Mouse (Mus musculus) olfactory bulb, adult 2 months (tissue): ENCODE results near the gene Pnrc1. TPM values are rescaled to one million over a fixed set of nuclear protein-coding genes. Genes with fewer than 3 reads are reported as not detected.
A peak's percentile ranks its signal among the peaks of the same experiment; 100 is the strongest.
"Not testable (repeated sequence)": the region's sequence is repeated elsewhere in the genome, so short reads cannot be mapped to it uniquely, and the experiment has no call there.

ENCODE experiments used
- H3K27ac ChIP-seq: fragments of 200-500 bp; 2 replicates; pipeline ENCODE4 v1.5.1; 2012; ENCODE audit warnings: low read depth, low read length; ENCODE audit not compliant: insufficient read depth
- H3K4me1 ChIP-seq: fragments of 200-500 bp; 2 replicates; pipeline ENCODE4 v1.6.1; 2012; ENCODE audit warnings: low read length; ENCODE audit not compliant: control insufficient read depth, insufficient read depth
- H3K4me3 ChIP-seq: fragments of 200-500 bp; 2 replicates; pipeline ENCODE4 v1.5.1; 2012; ENCODE audit warnings: mild to moderate bottlenecking, low read depth, low read length, moderate library complexity; ENCODE audit not compliant: insufficient read depth
- CTCF ChIP-seq: fragments of 200-500 bp; IDR thresholded peaks from 2 replicates; pipeline ENCODE4 v1.5.1; 2012; ENCODE audit warnings: low read depth, mild to moderate bottlenecking, low read length, moderate library complexity; ENCODE audit not compliant: insufficient read depth
- POLR2A ChIP-seq: fragments of 200-500 bp; IDR thresholded peaks from 2 replicates; pipeline ENCODE4 v1.6.1; 2012; ENCODE audit warnings: mild to moderate bottlenecking, low read depth, low read length, moderate library complexity; ENCODE audit not compliant: insufficient read depth
- WGBS: fragments of 180-500 bp; shearing (Covaris S2); methylation state at CpG from one replicate; pipeline ENCODE4 v1.1.7; 2018; 5-methylcytosine and 5-hydroxymethylcytosine counted together
- polyA plus RNA-seq: library from polyadenylated mRNA; stranded (reverse); fragments of >200 nt; gene quantifications from 2 replicates; pipeline ENCODE4 v1.2.4, GENCODE M21; 2012; ENCODE audit warnings: low replicate concordance; ENCODE audit not compliant: missing spikeins, insufficient read depth, insufficient read length

The Pnrc1 gene
- polyA plus RNA-seq, result not detected in 2 replicates

- Histone ChIP-seq H3K27ac (no peak within 1 kb of the TSS), H3K4me3 (peak within 1 kb of the TSS; percentile 20; the same call in 1 of the 2 replicates), H3K4me1 (no peaks in the 10 kb centered on the region)
- TF ChIP-seq POLR2A (no peak), CTCF (no peak)
- WGBS, result 58% methylated on average over 3 of the region's 3 CpGs
These were observed at the start of gene Pnrc1 for GRCm38 (mm10) chr4:33290002-33290401. TSS of gene Pnrc1 (minus strand) at chr4:33290163.

GRCm38 (mm10) chr4:33337999-33338398 lies 48.0 kb upstream of the Pnrc1 start:
- TF ChIP-seq POLR2A (no peak), CTCF (no peak)
- Histone ChIP-seq H3K4me3 (no peak overlapping the region), H3K27ac (no peak overlapping the region), H3K4me1 (no peaks in the 10 kb centered on the region)
- 45% methylated on average over 1 of the region's 1 CpGs for WGBS

DNA sequence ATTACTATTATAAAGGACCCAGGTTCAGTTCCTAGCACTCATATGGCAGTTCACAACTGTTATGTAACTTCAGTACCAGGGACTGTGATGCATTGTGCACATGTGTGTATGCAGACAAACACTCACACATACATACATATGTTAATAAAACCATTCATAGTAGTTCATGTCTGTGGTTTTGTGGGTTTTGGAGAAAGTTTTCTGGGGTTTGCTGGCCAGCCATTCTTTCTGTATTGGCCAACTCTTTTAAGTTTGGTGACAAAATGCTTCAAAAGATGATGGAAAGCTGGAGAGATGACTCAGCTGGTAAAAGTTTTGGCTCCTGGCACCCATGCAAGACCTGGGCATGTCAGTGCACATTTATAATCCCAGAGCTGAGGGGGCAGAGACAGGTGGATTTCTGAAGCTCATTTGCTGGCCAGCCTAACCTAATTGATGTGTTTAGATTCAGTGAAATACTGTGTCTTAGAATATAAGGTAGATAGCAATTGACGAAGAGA lies 43.0 kb upstream of the Pnrc1 start:
- Histone ChIP-seq H3K4me3 (no peak overlapping the region), H3K4me1 (no peaks in the 10 kb centered on the region), H3K27ac (no peak overlapping the region)
- 100% methylated on average over 1 of the region's 1 CpGs for WGBS
- no peak for TF ChIP-seq POLR2A
- no peak for TF ChIP-seq CTCF

DNA sequence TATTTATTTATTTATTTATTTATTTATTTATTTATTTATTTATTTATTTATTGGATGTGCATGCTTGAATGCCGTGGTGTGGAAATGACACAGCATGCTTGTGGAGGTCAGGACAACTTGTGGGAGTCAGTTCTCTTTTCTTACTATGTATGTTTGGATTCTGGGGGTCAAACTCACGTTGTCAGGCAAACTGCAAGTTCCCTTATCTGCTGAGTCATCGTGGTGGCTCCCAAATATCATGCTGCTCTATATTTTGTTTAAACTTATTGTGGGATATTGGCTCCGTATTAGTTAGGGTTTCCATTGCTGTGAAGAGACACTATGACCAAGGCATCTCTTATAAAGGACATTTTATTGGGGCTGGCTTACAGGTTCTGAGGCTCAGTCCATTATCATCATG lies 41.2 kb upstream of the Pnrc1 start:
- 92% methylated on average over 4 of the region's 4 CpGs for WGBS
- TF ChIP-seq POLR2A (no peak), CTCF (no peak)
- H3K4me3 ChIP-seq, result no peak overlapping the region
- no peak overlapping the region for H3K27ac ChIP-seq
- H3K4me1 ChIP-seq, result no peaks in the 10 kb centered on the region

- H3K4me1 ChIP-seq, result no peaks in the 10 kb centered on the region
- no peak for TF ChIP-seq CTCF
- no peak for TF ChIP-seq POLR2A
- 83% methylated on average over 5 of the region's 5 CpGs for WGBS
- no peak overlapping the region for H3K4me3 ChIP-seq
- H3K27ac ChIP-seq, result no peak overlapping the region
These were observed 25.9 kb upstream of the Pnrc1 start for GRCm38 (mm10) chr4:33315840-33316239.

DNA sequence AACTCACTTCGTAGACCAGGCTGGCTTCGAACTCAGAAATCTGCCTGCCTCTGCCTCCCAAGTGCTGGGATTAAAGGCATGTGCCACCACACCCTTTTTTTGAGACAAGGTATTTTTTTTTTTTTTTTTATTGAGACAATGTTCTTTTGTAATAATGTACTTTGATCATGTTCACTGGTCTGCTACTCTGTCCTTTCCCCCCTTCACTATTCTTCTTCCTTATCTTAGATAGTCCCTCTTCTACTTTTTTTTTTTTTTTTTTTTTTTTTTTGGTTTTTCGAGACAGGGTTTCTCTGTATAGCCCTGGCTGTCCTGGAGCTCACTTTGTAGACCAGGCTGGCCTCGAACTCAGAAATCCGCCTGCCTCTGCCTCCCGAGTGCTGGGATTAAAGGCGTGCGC lies 24.2 kb upstream of the Pnrc1 start:
- WGBS, result 96% methylated on average over 7 of the region's 8 CpGs
- H3K4me1 ChIP-seq, H3K27ac ChIP-seq, H3K4me3 ChIP-seq: not testable (repeated sequence)

DNA sequence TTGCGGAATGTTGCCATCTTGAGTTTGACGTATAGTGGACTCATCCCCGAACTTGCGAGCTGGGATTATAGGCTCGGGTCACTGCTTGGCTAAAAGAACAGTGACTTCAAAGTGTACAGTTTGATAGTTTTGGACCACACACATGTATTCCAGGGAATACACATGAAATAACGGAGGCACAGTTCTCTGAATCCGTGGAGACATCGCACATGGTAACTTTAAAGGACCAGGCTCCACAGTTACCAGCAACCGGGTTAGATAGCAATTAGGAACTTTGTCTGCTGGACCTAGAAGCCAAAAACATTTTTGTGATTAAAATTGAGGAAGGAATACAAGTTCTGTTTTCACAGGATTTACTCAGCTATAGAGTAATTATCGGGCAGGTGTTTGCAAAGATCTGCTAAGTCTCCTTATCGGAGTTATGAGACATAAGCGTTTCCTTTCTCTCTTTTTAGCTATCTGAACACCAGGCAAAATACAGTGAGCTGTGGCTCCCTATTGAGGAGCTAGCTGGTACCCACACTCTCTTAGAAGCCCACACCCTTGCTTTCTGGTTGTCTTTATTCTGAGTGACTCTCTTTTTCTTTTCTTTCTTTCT lies 21.0 kb upstream of the Pnrc1 start:
- no peak for TF ChIP-seq CTCF
- TF ChIP-seq POLR2A, result no peak
- WGBS, result 15% methylated on average over 12 of the region's 12 CpGs
- Histone ChIP-seq H3K4me3 (peak overlapping the region; percentile 73), H3K4me1 (no peaks in the 10 kb centered on the region), H3K27ac (no peak overlapping the region)

DNA sequence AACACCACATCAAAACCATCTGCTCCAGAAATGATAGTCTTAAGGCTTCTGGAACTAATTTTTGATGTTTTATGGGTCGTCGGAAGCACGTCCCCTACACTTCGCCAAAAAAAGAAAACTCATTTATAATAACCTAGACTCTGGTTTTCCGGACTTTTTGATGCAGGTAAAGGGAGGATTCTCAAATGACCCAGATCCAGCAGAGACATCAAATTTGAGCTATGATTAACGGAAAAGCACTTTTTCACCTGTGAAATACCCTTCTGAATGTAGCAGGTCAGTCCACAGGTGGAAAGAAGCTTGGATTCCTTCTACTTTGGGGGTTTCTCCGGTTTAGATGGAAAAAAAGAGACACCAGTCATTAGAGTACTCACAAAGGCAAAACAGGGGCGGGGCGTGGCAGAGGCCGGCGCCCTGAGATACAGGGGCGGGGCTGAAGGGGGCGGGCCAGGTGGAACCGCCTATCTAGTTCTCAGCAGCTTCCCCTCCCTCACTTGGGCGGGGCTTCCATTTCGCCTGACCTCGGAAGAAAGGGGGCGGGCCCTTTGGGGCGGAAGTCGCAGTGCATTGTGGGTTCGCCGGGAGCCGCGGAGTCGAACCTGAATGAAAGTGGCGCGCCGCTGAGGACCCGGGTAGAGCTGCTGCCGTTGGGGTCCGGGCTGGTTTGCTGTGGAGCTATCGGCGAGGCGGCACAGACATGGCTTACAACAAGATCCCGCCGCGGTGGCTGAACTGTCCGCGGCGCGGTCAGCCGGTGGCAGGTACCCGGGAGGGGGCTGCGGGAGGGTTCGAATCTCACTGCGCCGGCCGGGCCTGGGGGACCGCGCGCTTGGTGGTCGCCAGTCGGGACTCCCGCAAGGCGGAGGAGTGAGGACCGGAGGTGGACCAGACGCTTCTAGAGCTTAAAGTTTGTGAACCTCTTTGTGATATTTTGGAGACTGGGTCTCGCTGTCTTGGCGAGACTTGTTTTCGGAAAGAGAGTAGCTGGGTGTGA lies 20.1 kb upstream of the Pnrc1 start, which contains the start of gene Rngtt:
Gene Rngtt (plus strand): TSS at position 548 of the 994 bp plus-strand sequence.
- TF ChIP-seq CTCF, result no peak
- peak; percentile 49; the same call in 1 of the 2 replicates for TF ChIP-seq POLR2A
- Histone ChIP-seq H3K27ac (no peak within 1 kb of the TSS), H3K4me1 (no peaks in the 10 kb centered on the region), H3K4me3 (peak within 1 kb of the TSS; percentile 73)
- 2% methylated on average over 60 of the region's 60 CpGs for WGBS

GRCm38 (mm10) chr4:33307146-33307545 lies 17.2 kb upstream of the Pnrc1 start:
- WGBS, result 81% methylated on average over 4 of the region's 4 CpGs
- Histone ChIP-seq H3K27ac (no peak overlapping the region), H3K4me3 (no peak overlapping the region), H3K4me1 (no peaks in the 10 kb centered on the region)
- TF ChIP-seq POLR2A, result no peak
- no peak for TF ChIP-seq CTCF
